Mouse (Mus musculus): ENCODE measurements at regions not wholly inside any gene's neighbourhood (a gene's known extent, or its start where the extent isn't known, plus 50 kb on each side); places are given as distances from the start of the nearest gene placed in this dataset.
"Not testable (repeated sequence)": the region's sequence is repeated elsewhere in the genome, so short reads cannot be mapped to it uniquely, and the experiment has no call there.

DNA sequence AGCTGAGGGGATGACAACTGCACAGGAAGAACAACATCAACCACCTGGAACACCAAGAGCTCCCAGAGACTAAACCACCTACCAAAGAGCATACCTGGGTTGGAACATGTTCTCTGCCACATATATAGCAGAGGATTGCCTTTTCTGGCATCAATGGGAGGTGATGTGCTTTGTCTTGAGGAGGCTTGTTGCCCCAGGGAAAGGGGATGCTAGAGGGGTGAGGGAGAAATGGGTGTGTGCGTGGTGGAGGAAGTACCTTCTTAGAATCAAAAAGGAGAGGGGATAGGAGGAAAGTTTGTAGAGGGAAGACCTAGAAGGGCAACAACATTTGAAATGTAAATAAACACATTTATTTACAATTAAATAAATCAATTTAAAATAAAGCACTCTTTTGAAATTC is 358.5 kb upstream of the Pfkp start:
- WGBS, result 83% methylated on average over 1 of the region's 1 CpGs
- no peaks in the 10 kb centered on the region for H3K4me1 ChIP-seq (replicated peaks; ENCODE audit: control insufficient read depth, insufficient read depth, low read length)
- H3K9me3 ChIP-seq (ENCODE audit: control insufficient read depth, low read length), result no peaks in the 10 kb centered on the region
- no peaks in the 10 kb centered on the region for H3K36me3 ChIP-seq (replicated peaks; ENCODE audit: control insufficient read depth, insufficient read depth)
- no peak overlapping the region for H3K9ac ChIP-seq
- no peak overlapping the region for H3K4me3 ChIP-seq (replicated peaks; ENCODE audit: low read length)
- ATAC-seq (ENCODE audit: low FRiP score) (no peak), DNase-seq (ENCODE audit: low spot score) (no peak)
- H3K4me2 ChIP-seq (replicated peaks), result no peak overlapping the region
- no peaks in the 10 kb centered on the region for H3K27me3 ChIP-seq (ENCODE audit: control insufficient read depth, insufficient read depth, low read length)
- H3K27ac ChIP-seq, result no peak overlapping the region

DNA sequence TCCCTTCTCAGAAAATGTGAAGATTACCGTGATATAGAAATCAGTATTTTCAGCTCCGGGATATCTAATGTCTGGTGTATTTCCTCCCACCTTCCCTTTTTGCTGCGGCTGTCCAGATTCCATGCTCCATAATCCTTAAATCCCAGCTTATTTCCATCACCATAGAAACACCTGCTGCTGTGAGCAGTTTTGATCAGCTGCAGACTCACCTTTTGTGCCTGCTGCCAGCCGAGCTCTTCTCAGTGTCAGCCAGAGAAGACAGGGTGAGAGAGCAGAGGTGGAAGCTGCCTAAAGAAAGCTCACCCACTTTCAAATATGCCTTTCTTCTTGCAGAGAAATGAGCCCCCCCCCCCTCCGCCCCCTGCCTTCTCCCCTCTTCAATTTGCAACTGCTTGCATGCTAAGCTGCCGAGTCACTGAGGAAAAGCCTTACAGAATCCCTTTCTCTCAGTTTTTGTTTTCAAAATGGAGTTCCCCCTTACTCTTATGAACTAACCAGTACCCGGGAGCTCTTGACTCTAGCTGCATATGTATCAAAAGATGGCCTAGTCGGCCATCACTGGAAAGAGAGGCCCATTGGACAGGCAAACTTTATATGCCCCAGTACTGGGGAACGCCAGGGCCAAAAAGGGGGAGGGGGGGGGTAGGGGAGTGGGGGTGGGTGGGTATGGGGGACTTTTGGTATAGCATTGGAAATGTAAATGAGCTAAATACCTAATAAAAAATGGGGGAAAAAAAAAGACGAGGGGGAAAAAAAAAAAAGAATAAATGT is 350.1 kb upstream of the Pfkp start:
- H3K9me3 ChIP-seq (ENCODE audit: control insufficient read depth, low read length); H3K4me2 ChIP-seq (replicated peaks); H3K36me3 ChIP-seq (replicated peaks; ENCODE audit: control insufficient read depth, insufficient read depth); DNase-seq (ENCODE audit: low spot score); H3K4me1 ChIP-seq (replicated peaks; ENCODE audit: control insufficient read depth, insufficient read depth, low read length); H3K27ac ChIP-seq; H3K9ac ChIP-seq; H3K27me3 ChIP-seq (ENCODE audit: control insufficient read depth, insufficient read depth, low read length); H3K4me3 ChIP-seq (replicated peaks; ENCODE audit: low read length): not testable (repeated sequence)
- ATAC-seq (ENCODE audit: low FRiP score), result peak; percentile 48; the same call in 1 of the 2 replicates
- WGBS, result 43% methylated on average over 10 of the region's 10 CpGs

- Histone ChIP-seq H3K4me1 (replicated peaks; ENCODE audit: control insufficient read depth, insufficient read depth, low read length) (0 out of 2 replicates have a peak, but pooled peaks cover 4% of the 10 kb centered on the region), H3K27ac (no peak overlapping the region), H3K9ac (no peak overlapping the region), H3K4me2 (replicated peaks) (no peak overlapping the region), H3K9me3 (ENCODE audit: control insufficient read depth, low read length) (no peaks in the 10 kb centered on the region), H3K27me3 (ENCODE audit: control insufficient read depth, insufficient read depth, low read length) (no peaks in the 10 kb centered on the region), H3K4me3 (replicated peaks; ENCODE audit: low read length) (no peak overlapping the region), H3K36me3 (replicated peaks; ENCODE audit: control insufficient read depth, insufficient read depth) (no peaks in the 10 kb centered on the region)
- 69% methylated on average over 9 of the region's 9 CpGs for WGBS
- ATAC-seq (ENCODE audit: low FRiP score) (no peak; the same call in 1 of the 2 replicates), DNase-seq (ENCODE audit: low spot score) (no peak)
These were observed 349.5 kb upstream of the Pfkp start for GRCm38 (mm10) chr13:6998094-6998493.

DNA sequence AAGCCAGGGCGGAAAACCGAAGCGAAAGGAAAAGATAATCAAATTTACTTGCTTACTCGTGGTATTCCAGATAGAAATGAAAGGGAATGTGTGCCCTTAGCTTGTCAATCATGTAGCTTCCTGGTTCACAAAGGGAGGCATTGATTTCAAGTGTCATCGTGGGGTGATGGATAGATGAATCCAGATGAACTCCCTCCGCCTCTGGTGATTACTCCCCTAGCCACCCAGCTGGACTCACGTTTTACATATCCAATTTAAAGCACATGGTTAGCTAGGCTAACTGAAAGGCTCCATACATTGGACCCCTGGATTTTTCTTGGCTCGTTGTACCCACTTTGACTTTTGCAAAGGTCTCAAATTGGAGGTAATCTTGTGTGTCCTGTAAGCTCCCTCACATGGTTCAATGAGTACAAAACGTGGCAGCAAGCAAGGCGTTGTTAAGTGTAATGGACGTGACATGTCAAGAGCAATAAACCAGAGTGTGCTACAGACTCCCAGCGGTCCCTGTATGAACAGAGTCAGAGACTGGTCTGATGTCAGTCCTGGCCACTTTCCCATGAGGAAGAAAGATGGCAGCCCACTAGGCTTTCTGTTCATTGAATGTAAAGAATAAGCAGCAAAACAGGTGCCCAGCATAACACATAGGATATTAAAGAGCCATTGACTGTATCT is 343.9 kb upstream of the Pfkp start:
- DNase-seq (ENCODE audit: low spot score), result no peak
- no peak for ATAC-seq (ENCODE audit: low FRiP score)

DNA sequence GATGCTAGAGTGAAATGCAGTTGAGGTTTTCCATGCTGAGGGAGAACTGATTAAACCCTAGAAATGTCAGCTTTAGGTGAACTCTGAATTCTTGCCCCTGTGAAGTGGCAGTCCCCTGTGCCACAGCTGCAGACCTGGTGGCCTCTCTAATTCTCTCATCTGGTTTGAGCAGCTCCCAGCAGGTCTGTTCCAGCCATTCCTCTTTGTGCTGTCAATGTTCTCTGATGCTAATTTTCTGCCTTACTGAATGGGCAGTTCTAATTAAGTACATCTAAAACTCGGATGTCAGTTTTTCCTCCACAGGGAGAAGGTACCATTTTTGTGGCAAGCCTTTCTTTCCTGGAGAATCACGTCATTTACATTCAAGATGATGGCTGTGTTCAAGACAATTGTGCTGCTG is 343.1 kb upstream of the Pfkp start:
- no peaks in the 10 kb centered on the region for H3K27me3 ChIP-seq (ENCODE audit: control insufficient read depth, insufficient read depth, low read length)
- ATAC-seq (ENCODE audit: low FRiP score) (no peak), DNase-seq (ENCODE audit: low spot score) (no peak)
- H3K4me2 ChIP-seq (replicated peaks), result no peak overlapping the region
- H3K36me3 ChIP-seq (replicated peaks; ENCODE audit: control insufficient read depth, insufficient read depth), result no peaks in the 10 kb centered on the region
- no peak overlapping the region for H3K4me3 ChIP-seq (replicated peaks; ENCODE audit: low read length)
- H3K27ac ChIP-seq, result no peak overlapping the region
- no peak overlapping the region for H3K9ac ChIP-seq
- H3K9me3 ChIP-seq (ENCODE audit: control insufficient read depth, low read length), result no peaks in the 10 kb centered on the region
- WGBS, result 13% methylated on average over 2 of the region's 2 CpGs
- H3K4me1 ChIP-seq (replicated peaks; ENCODE audit: control insufficient read depth, insufficient read depth, low read length), result peaks cover 8% of the 10 kb centered on the region; the same call in 1 of the 2 replicates

More for the DNA sequence above, 343.9 kb upstream of the Pfkp start:
- Histone ChIP-seq H3K4me3 (replicated peaks; ENCODE audit: low read length) (no peak overlapping the region), H3K36me3 (replicated peaks; ENCODE audit: control insufficient read depth, insufficient read depth) (no peaks in the 10 kb centered on the region), H3K9ac (no peak overlapping the region), H3K4me2 (replicated peaks) (no peak overlapping the region), H3K9me3 (ENCODE audit: control insufficient read depth, low read length) (no peaks in the 10 kb centered on the region), H3K27me3 (ENCODE audit: control insufficient read depth, insufficient read depth, low read length) (no peaks in the 10 kb centered on the region), H3K4me1 (replicated peaks; ENCODE audit: control insufficient read depth, insufficient read depth, low read length) (peaks cover 8% of the 10 kb centered on the region; the same call in 1 of the 2 replicates), H3K27ac (no peak overlapping the region)
- WGBS, result 45% methylated on average over 12 of the region's 12 CpGs

GRCm38 (mm10) chr13:6985012-6985996 is 336.7 kb upstream of the Pfkp start:
- 0 out of 2 replicates have a peak overlapping the region, but pooled peaks have one; percentile 12 for H3K4me2 ChIP-seq (replicated peaks)
- H3K36me3 ChIP-seq (replicated peaks; ENCODE audit: control insufficient read depth, insufficient read depth), result no peaks in the 10 kb centered on the region
- no peaks in the 10 kb centered on the region for H3K27me3 ChIP-seq (ENCODE audit: control insufficient read depth, insufficient read depth, low read length)
- H3K9ac ChIP-seq, result no peak overlapping the region
- ATAC-seq (ENCODE audit: low FRiP score), result no peak; the same call in 1 of the 2 replicates
- peak overlapping the region; percentile 43; the same call in 1 of the 2 replicates for H3K27ac ChIP-seq
- H3K4me3 ChIP-seq (replicated peaks; ENCODE audit: low read length), result no peak overlapping the region
- H3K4me1 ChIP-seq (replicated peaks; ENCODE audit: control insufficient read depth, insufficient read depth, low read length), result no peaks in the 10 kb centered on the region
- no peaks in the 10 kb centered on the region for H3K9me3 ChIP-seq (ENCODE audit: control insufficient read depth, low read length)
- 50% methylated on average over 23 of the region's 23 CpGs for WGBS
- DNase-seq (ENCODE audit: low spot score), result peak; percentile 47

GRCm38 (mm10) chr13:6955713-6956112 is 307.1 kb upstream of the Pfkp start:
- ATAC-seq (ENCODE audit: low FRiP score), result no peak
- 71% methylated on average over 3 of the region's 3 CpGs for WGBS

GRCm38 (mm10) chr13:6924136-6924535 is 275.6 kb upstream of the Pfkp start:
- H3K9me3 ChIP-seq (ENCODE audit: control insufficient read depth, low read length), result no peaks in the 10 kb centered on the region
- H3K36me3 ChIP-seq (replicated peaks; ENCODE audit: control insufficient read depth, insufficient read depth), result no peaks in the 10 kb centered on the region
- no peak overlapping the region for H3K27ac ChIP-seq
- ATAC-seq (ENCODE audit: low FRiP score), result no peak
- H3K4me3 ChIP-seq (replicated peaks; ENCODE audit: low read length), result no peak overlapping the region
- no peak overlapping the region for H3K9ac ChIP-seq
- H3K4me1 ChIP-seq (replicated peaks; ENCODE audit: control insufficient read depth, insufficient read depth, low read length), result no peaks in the 10 kb centered on the region
- no peak for DNase-seq (ENCODE audit: low spot score)
- H3K4me2 ChIP-seq (replicated peaks), result no peak overlapping the region
- no peaks in the 10 kb centered on the region for H3K27me3 ChIP-seq (ENCODE audit: control insufficient read depth, insufficient read depth, low read length)

More at GRCm38 (mm10) chr13:6955713-6956112, 307.1 kb upstream of the Pfkp start:
- no peak overlapping the region for H3K4me2 ChIP-seq (replicated peaks)
- no peaks in the 10 kb centered on the region for H3K9me3 ChIP-seq (ENCODE audit: control insufficient read depth, low read length)
- H3K4me1 ChIP-seq (replicated peaks; ENCODE audit: control insufficient read depth, insufficient read depth, low read length), result no peaks in the 10 kb centered on the region
- no peak overlapping the region for H3K27ac ChIP-seq
- no peaks in the 10 kb centered on the region for H3K36me3 ChIP-seq (replicated peaks; ENCODE audit: control insufficient read depth, insufficient read depth)
- no peak for DNase-seq (ENCODE audit: low spot score)
- no peaks in the 10 kb centered on the region for H3K27me3 ChIP-seq (ENCODE audit: control insufficient read depth, insufficient read depth, low read length)
- H3K9ac ChIP-seq, result no peak overlapping the region
- H3K4me3 ChIP-seq (replicated peaks; ENCODE audit: low read length), result no peak overlapping the region

DNA sequence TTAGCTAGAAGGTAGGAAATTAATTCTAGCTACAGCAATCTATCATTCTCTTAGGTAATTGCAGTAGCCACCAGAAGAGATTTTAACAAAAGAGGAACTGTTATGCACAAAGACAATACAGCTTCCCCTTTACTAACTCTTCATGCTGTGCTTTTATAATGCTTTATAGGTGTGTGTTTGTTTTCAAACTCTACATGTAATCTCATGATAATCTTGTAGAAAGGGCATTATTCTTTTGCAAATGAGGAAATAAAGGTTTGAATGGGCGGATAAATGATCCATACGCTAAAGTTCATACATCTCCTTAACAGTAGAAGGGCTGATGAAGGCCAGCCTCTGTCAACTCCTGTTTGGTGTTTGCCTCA is 273.8 kb upstream of the Pfkp start:
- H3K27ac ChIP-seq, result no peak overlapping the region
- no peaks in the 10 kb centered on the region for H3K27me3 ChIP-seq (ENCODE audit: control insufficient read depth, insufficient read depth, low read length)
- 28% methylated on average over 2 of the region's 2 CpGs for WGBS
- no peaks in the 10 kb centered on the region for H3K9me3 ChIP-seq (ENCODE audit: control insufficient read depth, low read length)
- H3K4me3 ChIP-seq (replicated peaks; ENCODE audit: low read length), result no peak overlapping the region
- DNase-seq (ENCODE audit: low spot score) (no peak), ATAC-seq (ENCODE audit: low FRiP score) (no peak)
- H3K4me1 ChIP-seq (replicated peaks; ENCODE audit: control insufficient read depth, insufficient read depth, low read length), result no peaks in the 10 kb centered on the region
- H3K36me3 ChIP-seq (replicated peaks; ENCODE audit: control insufficient read depth, insufficient read depth), result no peaks in the 10 kb centered on the region
- no peak overlapping the region for H3K9ac ChIP-seq
- H3K4me2 ChIP-seq (replicated peaks), result no peak overlapping the region
